Mouse (Mus musculus): ENCODE data around the gene Col6a1.

The Col6a1 gene

GRCm38 (mm10) chr10:76724231-76724736 lies 1.7 kb downstream of the Col6a1 start:
- DNase-seq: no peak

DNA sequence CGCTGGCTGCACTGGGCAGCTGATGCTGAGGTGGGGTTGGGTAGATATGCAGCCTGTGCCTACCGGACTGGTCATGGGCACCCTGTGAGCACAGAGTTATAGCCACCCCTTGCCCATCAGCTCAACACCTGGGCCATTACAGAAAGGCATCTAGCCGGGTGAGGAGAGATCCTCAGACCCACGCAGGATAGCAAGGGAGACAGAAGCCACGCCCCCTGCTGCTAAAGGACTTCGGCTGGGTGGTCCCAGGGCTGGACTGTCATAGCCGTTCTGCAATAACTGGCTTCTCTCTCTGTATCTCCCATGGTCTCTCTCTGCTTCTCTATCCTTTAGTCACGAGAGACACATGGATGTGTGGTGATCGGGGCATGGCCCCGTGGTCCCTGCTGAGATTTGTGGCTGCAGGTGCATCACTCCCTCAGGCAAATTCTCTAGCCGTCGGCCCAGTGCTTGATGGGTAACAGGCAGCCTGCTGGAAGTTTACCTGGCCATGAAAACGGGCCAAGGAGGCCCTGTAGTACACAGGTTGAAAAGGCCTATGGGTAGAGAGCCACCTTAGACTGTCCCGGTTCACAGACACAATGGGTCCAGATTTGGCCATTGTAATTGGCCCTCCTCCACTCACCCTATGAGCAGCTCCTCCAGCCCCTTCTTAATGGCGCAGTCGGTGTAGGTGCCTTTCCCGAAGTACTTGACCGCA lies 3.1 kb downstream of the Col6a1 start:
- no peak for DNase-seq

DNA sequence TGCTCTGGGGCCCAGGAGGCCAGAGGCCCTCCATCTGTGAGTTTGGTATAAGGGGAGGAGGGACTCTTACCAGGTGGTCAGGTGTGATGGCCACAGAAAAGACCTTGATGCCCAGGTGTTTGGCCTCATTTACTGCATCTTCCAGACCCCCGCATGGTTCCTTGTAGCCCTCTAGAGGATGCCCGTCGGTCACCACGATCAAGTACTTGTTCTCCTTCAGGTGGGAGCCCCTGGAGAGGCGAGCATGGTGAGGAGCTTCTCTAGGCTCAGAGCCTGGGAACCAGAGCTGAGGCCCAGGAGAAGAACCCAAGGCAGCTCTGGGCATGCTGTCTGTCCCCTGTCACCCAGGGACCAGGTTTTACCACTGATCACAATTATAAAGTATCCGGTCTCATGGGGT lies 4.2 kb downstream of the Col6a1 start:
- DNase-seq: no peak

DNA sequence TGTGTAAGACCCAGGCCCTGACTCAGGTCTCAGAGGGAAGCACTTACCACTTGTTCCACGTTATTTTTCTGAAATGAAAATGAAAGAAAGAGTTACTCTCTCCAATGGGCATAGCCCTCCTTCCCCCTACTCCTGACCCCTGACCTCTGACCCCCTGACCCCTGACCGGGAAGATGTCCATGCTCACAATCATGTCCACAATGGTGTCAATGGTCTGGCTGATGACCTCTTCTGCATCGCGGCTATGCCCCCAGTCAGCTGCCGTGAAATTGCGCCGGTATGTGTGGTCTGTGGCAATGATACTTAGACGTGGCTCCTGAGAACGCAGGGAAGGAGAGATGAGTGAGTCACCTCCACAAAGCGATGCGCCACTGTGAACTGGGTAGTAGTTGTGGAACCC lies 4.8 kb downstream of the Col6a1 start:
- no peak for DNase-seq

- DNase-seq: no peak
Observed at GRCm38 (mm10) chr10:76717631-76718030, 8.3 kb downstream of the Col6a1 start.

- DNase-seq: no peak
Observed at GRCm38 (mm10) chr10:76717026-76717425, 8.9 kb downstream of the Col6a1 start.

DNA sequence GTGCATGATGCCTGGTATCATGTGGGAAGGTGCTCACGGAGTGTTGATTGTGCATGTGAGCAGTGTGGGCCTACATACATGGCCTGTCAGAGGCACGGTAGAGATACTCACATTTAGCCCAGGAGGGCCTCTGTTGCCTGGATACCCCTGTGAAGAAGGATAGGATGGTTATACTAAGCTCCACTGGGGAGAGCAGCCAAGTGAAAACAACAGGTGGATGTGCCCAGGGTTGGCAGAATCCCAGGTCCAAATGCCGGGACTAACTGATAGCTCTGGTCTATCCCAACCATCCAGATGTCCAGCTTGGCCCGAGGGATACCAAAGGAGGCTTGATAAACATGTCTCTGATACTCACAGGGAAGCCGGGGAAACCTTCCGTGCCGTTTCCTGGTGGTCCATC lies 11.7 kb downstream of the Col6a1 start:
- no peak for DNase-seq

DNA sequence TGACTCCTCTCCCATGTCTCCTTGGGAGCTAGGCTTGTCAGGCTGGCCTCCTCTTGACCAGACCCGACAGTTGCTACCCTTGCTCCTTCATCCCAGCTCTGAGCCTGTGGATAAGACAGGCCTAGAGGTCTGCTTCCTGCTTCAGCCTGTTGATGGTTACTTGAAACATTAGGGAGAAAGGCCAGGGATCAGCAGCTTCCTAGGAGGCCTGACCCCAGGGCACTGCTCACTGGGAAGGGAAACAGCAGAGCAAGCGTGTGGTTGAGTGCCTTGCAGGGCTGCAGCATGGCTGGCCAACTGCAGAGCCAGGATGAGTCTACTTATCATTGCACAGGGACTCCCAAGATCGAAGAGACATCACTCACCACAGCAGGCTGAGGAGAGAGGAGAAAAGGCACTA lies 13.5 kb downstream of the Col6a1 start:
- DNase-seq: no peak

GRCm38 (mm10) chr10:76711331-76711730 lies 14.6 kb downstream of the Col6a1 start:
- no peak for DNase-seq

DNA sequence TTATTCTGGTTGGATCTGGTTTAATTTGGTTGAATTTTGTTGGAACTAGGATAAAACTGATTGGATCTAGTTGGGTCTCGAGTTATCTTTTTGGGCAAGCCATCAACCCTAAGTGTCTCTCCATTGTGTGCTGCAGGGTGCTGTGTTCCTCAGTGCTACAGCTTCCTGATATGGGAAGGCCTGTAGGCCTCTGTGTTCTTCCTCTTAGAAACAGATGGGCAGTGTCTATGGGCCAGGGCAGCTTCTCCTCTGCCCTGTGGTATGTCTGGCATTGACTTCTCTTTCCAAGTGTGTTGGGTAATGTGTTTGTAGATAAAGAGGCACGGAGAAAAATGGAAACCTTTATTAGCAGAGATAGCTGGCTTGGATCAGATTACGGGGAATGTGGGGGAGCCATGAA lies 17.5 kb downstream of the Col6a1 start:
- DNase-seq: no peak

DNA sequence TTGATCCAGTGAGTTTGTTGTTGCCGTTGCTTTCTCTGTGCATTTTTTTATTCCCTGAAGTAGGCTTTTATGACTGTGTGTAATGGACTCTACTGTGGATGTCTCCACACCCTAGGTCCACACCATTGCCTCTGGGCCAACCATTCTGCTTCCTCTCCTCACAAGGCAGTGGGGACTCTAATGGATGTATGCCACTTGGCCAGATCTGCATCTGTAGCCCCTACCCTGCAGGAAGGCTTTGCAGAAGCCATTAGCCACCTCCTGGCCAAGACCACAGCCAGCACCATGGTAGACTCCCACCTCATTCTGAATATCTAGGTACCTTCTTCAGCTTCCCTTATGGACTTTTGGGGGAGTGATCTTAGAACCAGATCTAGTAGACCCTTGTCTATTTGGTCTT lies 18.4 kb downstream of the Col6a1 start:
- no peak for DNase-seq

DNA sequence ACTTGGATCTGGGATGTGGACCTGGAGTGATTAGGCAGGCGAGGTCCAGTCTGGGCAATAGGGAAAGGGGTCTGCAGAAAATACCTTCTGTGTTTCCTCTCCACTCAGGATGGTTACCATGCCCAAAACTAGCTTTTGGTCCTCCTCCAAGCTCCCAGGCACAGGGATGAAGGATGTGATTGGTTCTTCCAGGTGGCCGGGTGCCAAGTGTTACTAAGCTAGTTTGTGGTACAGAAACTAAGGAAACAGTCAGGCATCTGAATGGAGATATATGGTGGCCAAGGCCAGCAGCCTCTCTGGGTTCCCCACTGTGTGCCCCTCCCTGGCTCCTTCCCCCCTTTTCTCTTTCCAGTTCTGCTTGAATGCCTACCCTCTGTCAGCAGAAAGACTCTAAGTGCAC lies 19.0 kb downstream of the Col6a1 start:
- no peak for DNase-seq

GRCm38 (mm10) chr10:76704358-76704757 lies 21.6 kb downstream of the Col6a1 start:
- DNase-seq: no peak

DNA sequence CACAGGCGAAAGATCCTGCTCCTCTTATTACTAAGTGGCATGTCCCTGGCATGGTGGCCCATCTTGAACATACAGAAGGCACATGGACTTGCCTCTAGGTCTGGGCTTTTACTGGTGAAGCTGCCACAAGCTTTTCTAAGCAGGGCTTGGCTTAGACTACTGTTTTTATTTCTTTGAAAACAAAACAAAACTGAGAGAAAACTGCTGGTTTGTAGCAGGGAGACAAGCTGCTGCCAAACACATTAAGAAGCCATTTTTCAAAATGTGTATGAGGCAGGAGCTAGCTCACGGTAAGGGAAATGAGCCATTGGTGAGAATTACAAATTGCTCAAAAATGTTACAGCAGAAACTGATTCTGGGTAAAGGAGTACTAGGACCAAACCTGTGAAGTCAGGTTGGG lies 24.5 kb downstream of the Col6a1 start:
- no peak for DNase-seq

DNA sequence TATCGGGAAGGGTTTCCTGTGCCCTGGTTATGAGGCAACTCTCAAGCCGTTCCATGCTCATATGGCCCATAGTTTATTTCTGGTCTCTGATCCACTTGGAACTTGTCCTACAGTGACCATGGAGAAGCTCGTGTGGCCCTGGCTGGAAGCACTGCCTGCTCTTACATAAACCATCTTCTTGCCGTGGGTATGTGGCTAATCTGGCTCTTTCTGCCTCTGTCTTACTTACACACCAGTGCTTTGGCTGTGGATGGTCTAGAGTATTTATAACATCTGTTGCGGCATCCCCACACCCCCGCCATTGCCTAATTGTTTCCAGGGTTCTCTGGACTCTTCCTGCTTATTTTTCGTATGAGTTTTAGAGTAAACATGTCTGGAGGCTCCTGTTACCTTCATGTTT lies 26.2 kb downstream of the Col6a1 start:
- no peak for DNase-seq

- DNase-seq: no peak
Observed at GRCm38 (mm10) chr10:76695283-76695885, 30.6 kb downstream of the Col6a1 start.

DNA sequence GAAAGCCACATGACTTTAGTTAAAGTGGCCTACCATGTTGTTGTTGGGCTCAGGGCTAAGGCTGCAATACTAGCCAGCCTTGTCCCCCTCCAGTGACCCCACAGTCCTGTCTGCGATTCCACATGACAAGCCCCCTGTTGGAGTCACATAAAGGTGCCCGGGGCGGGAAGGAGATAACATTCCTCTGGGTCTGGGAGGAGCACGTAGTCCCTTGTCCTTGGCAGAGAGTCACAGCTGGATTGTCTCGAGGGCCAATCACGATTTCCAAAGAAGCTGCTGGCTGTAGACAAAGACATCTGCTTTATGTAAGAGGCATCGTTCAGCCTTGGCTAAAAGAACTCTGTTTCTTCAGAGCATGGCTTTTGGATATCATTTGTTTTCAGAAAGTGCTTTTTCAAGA lies 31.2 kb downstream of the Col6a1 start:
- peak; percentile 24 for DNase-seq

GRCm38 (mm10) chr10:76693446-76693845 lies 32.5 kb downstream of the Col6a1 start:
- DNase-seq: no peak

- DNase-seq: peak; percentile 54
Observed at GRCm38 (mm10) chr10:76685451-76686017, 40.4 kb downstream of the Col6a1 start.

GRCm38 (mm10) chr10:76683977-76684376 lies 42.0 kb downstream of the Col6a1 start:
- DNase-seq: no peak

GRCm38 (mm10) chr10:76683461-76683860 lies 42.5 kb downstream of the Col6a1 start:
- no peak for DNase-seq

DNA sequence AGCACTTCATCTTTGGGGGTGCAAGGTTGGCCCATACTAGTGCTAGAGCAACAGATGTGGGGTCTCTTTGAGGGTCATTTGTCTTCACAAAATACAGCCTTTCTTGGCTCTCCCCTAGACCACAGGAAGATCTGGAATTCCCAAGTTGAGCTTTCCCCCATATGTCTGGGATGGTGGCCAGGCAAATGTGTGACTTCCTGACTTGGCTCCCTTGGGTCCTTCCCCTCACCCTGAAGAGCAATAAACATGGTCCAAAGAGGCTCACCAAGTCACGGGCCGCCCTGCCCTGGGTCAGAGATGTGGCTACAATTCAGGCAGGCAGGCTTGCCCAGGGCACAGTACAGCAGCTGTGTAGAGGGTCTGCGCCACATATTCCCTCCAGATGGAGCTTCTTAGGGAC lies 44.1 kb downstream of the Col6a1 start:
- no peak for DNase-seq

DNA sequence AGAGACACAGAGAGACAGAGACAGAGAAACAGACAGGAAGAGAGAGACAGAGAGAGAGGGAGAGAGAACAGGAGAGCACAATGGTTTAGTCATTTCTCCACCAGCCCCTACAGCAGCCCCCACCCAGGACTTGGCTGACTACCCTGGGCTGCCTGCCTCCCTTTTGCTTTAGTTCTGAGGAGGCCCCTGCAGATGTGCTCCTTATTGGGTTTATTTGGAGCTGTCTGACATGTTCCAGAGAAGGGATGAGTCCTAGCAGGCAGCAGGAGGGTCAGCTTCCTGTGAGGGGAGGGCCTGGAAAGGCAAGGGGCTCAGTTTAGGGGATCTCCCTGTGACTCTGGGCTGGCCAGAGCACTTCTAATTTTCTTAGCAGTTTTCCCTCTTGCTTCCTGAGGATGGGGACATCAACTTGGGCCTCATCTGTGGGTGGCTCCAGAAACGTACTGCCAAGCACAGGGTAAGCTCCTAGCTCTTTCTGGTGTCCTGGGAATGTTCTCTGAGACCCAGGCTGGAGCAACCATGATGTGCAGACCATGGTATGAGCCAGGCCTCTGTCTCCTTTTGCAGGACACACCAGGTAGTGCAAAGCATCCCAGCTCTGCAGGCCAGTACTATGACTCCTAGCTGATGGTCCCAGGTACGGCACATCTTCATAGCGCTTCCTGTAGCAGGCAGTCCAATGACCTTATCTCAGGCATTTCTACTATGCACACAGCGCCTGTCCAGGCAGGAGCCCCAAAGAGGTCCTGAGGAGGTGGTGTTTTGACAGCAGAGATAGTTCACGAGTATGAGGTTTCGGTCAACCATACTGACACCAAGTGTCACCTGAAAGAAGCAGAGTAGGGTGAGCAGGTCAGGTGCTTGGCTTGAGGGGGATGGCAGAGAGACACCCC lies 45.0 kb downstream of the Col6a1 start:
- no peak for DNase-seq

All from lung, postnatal 14 days (tissue).